18 mouse cellular contexts compared by ENCODE assay signal in genomic region chr5:21467387-21467786, GRCm38 (mm10). TPM values are rescaled to one million over a fixed set of nuclear protein-coding genes. Genes with fewer than 3 reads are reported as not detected.
A peak's percentile ranks its signal among the peaks of the same experiment; 100 is the strongest.
DNase-seq lines count a peak whose midpoint lies in the region; ATAC-seq lines count a peak whose summit lies in the region.
"Had no signal": no experiment of that assay in that cellular context is flagged by ENCODE, and none has a peak within 500 bp of the region (broad histone marks: within the 10 kb centered on the region; RNA-seq: fewer than 3 reads in every experiment).

No protein-coding gene starts in this region.

- H3K4me2 ChIP-seq in lung, embryonic 16.5 days (ENCODE audit: low read depth, low read length) = no peak overlapping the region
- no peak overlapping the region for H3K4me2 ChIP-seq in stomach, embryonic 15.5 days
- no peak overlapping the region for H3K4me2 ChIP-seq in hindbrain, embryonic 13.5 days
- H3K4me2 ChIP-seq: forebrain, embryonic 15.5 days; liver, embryonic 12.5 days; midbrain, embryonic 11.5 days; neural tube, embryonic 13.5 days had no signal

- no peak overlapping the region for H3K4me3 ChIP-seq in lung, embryonic 16.5 days (ENCODE audit: low read length)
- H3K4me3 ChIP-seq in stomach, embryonic 15.5 days (replicated peaks) = no peak overlapping the region
- no peak overlapping the region for H3K4me3 ChIP-seq in hindbrain, embryonic 13.5 days
- H3K4me3 ChIP-seq: forebrain, embryonic 15.5 days; liver, embryonic 12.5 days; neural tube, embryonic 13.5 days had no signal

- no peaks in the 10 kb centered on the region for H3K36me3 ChIP-seq in lung, embryonic 16.5 days (ENCODE audit: control insufficient read depth, insufficient read depth, low read length)
- no peaks in the 10 kb centered on the region for H3K36me3 ChIP-seq in stomach, embryonic 15.5 days
- H3K36me3 ChIP-seq in hindbrain, embryonic 13.5 days = no peaks in the 10 kb centered on the region
- H3K36me3 ChIP-seq: forebrain, embryonic 15.5 days; liver, embryonic 12.5 days; neural tube, embryonic 13.5 days had no signal

- peak; percentile 62 for ATAC-seq in lung, embryonic 16.5 days (ENCODE audit: low read depth)
- no peak; the same call in 1 of the 2 replicates for ATAC-seq in stomach, embryonic 15.5 days (ENCODE audit: insufficient read depth, low FRiP score, low read depth)
- ATAC-seq in hindbrain, embryonic 13.5 days (ENCODE audit: low FRiP score) = no peak
- ATAC-seq: activated CD4-positive, CD25-positive, alpha-beta regulatory T cell, adult 4 months; forebrain, embryonic 15.5 days; liver, embryonic 12.5 days; Patski had no signal

- no peaks in the 10 kb centered on the region for H3K9me3 ChIP-seq in lung, embryonic 16.5 days (ENCODE audit: control insufficient read depth, low read length)
- H3K9me3 ChIP-seq in stomach, embryonic 15.5 days = no peaks in the 10 kb centered on the region
- no peaks in the 10 kb centered on the region for H3K9me3 ChIP-seq in hindbrain, embryonic 13.5 days
- H3K9me3 ChIP-seq: forebrain, embryonic 15.5 days; liver, embryonic 12.5 days; neural tube, embryonic 13.5 days had no signal

- no peak for DNase-seq in lung, postnatal 36 days
- peak; percentile 17 for DNase-seq in kidney, adult 9 months
- DNase-seq in kidney, postnatal 14 days = peak; percentile 54
- DNase-seq in frontal cortex, postnatal 36 days (ENCODE audit: low spot score in 2 of 2) = no peak
- DNase-seq: cerebellum, adult 9-10 months; heart, adult 18-20 months; right cerebral cortex, postnatal 4 days; thymus, adult 2 months had no signal

- peak overlapping the region; percentile 59 for H3K27ac ChIP-seq in lung, embryonic 16.5 days (ENCODE audit: low read length)
- H3K27ac ChIP-seq in stomach, embryonic 15.5 days = peak overlapping the region; percentile 54; the same call in 1 of the 2 replicates
- no peak overlapping the region for H3K27ac ChIP-seq in hindbrain, embryonic 13.5 days
- H3K27ac ChIP-seq: forebrain, embryonic 15.5 days; liver, embryonic 12.5 days; neural tube, embryonic 13.5 days had no signal

- no peaks in the 10 kb centered on the region for H3K27me3 ChIP-seq in lung, embryonic 16.5 days (ENCODE audit: control insufficient read depth, insufficient read depth, low read depth, low read length)
- no peaks in the 10 kb centered on the region for H3K27me3 ChIP-seq in stomach, embryonic 15.5 days (replicated peaks)
- no peaks in the 10 kb centered on the region for H3K27me3 ChIP-seq in hindbrain, embryonic 13.5 days
- H3K27me3 ChIP-seq: forebrain, embryonic 15.5 days; liver, embryonic 12.5 days; neural tube, embryonic 13.5 days; Patski had no signal

- H3K4me1 ChIP-seq in lung, embryonic 16.5 days (replicated peaks; ENCODE audit: control insufficient read depth, insufficient read depth, low read length) = no peaks in the 10 kb centered on the region; the same call in 1 of the 2 replicates
- H3K4me1 ChIP-seq in stomach, embryonic 15.5 days = 0 out of 2 replicates have a peak, but pooled peaks cover 3% of the 10 kb centered on the region
- no peaks in the 10 kb centered on the region for H3K4me1 ChIP-seq in hindbrain, embryonic 13.5 days (replicated peaks)
- H3K4me1 ChIP-seq: forebrain, embryonic 15.5 days; liver, embryonic 12.5 days; neural tube, embryonic 13.5 days had no signal

- WGBS in lung, embryonic 16.5 days = 57% methylated on average over 7 of the region's 7 CpGs
- 52% methylated on average over 7 of the region's 7 CpGs for WGBS in stomach, embryonic 15.5 days
- 68% methylated on average over 7 of the region's 7 CpGs for WGBS in hindbrain, embryonic 13.5 days

- no peak overlapping the region for H3K9ac ChIP-seq in lung, embryonic 16.5 days (ENCODE audit: low read length)
- no peak overlapping the region for H3K9ac ChIP-seq in stomach, embryonic 15.5 days
- no peak overlapping the region for H3K9ac ChIP-seq in hindbrain, embryonic 13.5 days
- H3K9ac ChIP-seq: forebrain, embryonic 15.5 days; liver, embryonic 12.5 days; neural tube, embryonic 13.5 days had no signal

RNA-seq across cellular contexts. Expression of gene Fam185a, which starts 42.6 kb away (rescaled TPM):
- polyA plus RNA-seq in lung, embryonic 16.5 days (2015; fragmentation: Nextera tagmentation; extraction: Ambion mirVana) = 4.0 and 4.1 TPM in 2 replicates
- 8.8 and 9.0 TPM in 2 replicates for polyA plus RNA-seq in stomach, embryonic 15.5 days (2015; fragmentation: Nextera tagmentation; extraction: Ambion mirVana)
- 6.1 and 6.2 TPM in 2 replicates for polyA plus RNA-seq in hindbrain, embryonic 13.5 days (2015; fragmentation: Nextera tagmentation; extraction: Ambion mirVana)

RNA-seq across cellular contexts. Expression of gene Ccdc146, which starts 42.9 kb away (rescaled TPM):
- polyA plus RNA-seq in lung, embryonic 16.5 days (2015; fragmentation: Nextera tagmentation; extraction: Ambion mirVana) = 3.6 and 3.7 TPM in 2 replicates
- polyA plus RNA-seq in stomach, embryonic 15.5 days (2015; fragmentation: Nextera tagmentation; extraction: Ambion mirVana) = 0.35 and 0.62 TPM in 2 replicates
- 0.76 and 1.7 TPM in 2 replicates for polyA plus RNA-seq in hindbrain, embryonic 13.5 days (2015; fragmentation: Nextera tagmentation; extraction: Ambion mirVana)
- polyA plus RNA-seq: large intestine, adult 2 months; liver, embryonic 12.5 days; midbrain, embryonic 11.5 days; thymus, adult 2 months had no signal

Comparison
In these comparisons a context has a peak if more than half of its experiments do, and no peak if none do; other contexts are left out.
1. DNase-seq: peak in kidney, adult 9 months (single experiment) and kidney, postnatal 14 days (single experiment); none in lung, postnatal 36 days (single experiment) and frontal cortex, postnatal 36 days (0 of 2).